Mouse (Mus musculus): ENCODE measurements around the gene Cacna2d3. TPM values are rescaled to one million over a fixed set of nuclear protein-coding genes. Genes with fewer than 3 reads are reported as not detected.

The Cacna2d3 gene
- polyA plus RNA-seq, 1 experiment from 2014 or later = 2.0 TPM

- DNase-seq (ENCODE audit: low spot score) (no peak), ATAC-seq (ENCODE audit: insufficient number of reproducible peaks, low FRiP score, low TSS enrichment, low read depth) (no peak)
- Histone ChIP-seq H3K27ac (replicated peaks; ENCODE audit: low read depth, low read length) (no peak overlapping the region), H3K27me3 (ENCODE audit: control insufficient read depth, insufficient read depth, low read length) (no peaks in the 10 kb centered on the region), H3K4me1 (ENCODE audit: control insufficient read depth, insufficient read depth, low read length) (peaks cover 4% of the 10 kb centered on the region; the same call in 1 of the 2 replicates), H3K36me3 (ENCODE audit: control insufficient read depth, insufficient read depth, low read length) (no peaks in the 10 kb centered on the region), H3K9ac (ENCODE audit: low read length) (no peak overlapping the region), H3K4me2 (ENCODE audit: low read depth, severe bottlenecking) (no peak overlapping the region), H3K9me3 (ENCODE audit: control insufficient read depth, low read length) (no peaks in the 10 kb centered on the region), H3K4me3 (ENCODE audit: low read depth, low read length) (no peak overlapping the region)
- WGBS = 45% methylated on average over 7 of the region's 7 CpGs
These were observed 636.0 kb downstream of the Cacna2d3 start for GRCm38 (mm10) chr14:29085493-29086159.

DNA sequence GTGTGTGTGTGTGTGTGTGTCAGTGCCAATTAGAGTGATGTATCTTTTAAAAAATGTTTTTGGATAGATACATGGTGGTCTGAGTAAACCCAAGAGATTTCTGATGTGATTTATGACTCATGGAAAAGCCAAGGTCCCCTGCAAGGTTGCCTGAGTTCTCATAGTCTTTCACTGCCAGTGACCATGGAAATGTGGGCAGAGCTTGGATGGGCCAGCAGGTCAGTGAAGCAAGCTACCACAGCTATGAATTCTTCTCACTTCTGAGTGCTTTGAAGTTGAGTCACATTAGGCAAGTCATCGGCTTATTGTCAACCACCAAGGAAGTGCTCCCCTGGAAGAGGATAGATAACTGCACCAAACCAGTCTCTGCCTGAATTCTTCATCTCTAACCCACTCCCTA is 639.5 kb downstream of the Cacna2d3 start:
- H3K9me3 ChIP-seq (ENCODE audit: control insufficient read depth, low read length) = no peaks in the 10 kb centered on the region
- ATAC-seq (ENCODE audit: insufficient number of reproducible peaks, low FRiP score, low TSS enrichment, low read depth) = no peak
- H3K4me1 ChIP-seq (ENCODE audit: control insufficient read depth, insufficient read depth, low read length) = peaks cover 7% of the 10 kb centered on the region
- H3K4me2 ChIP-seq (ENCODE audit: low read depth, severe bottlenecking) = no peak overlapping the region
- H3K9ac ChIP-seq (ENCODE audit: low read length) = no peak overlapping the region
- no peak overlapping the region for H3K4me3 ChIP-seq (ENCODE audit: low read depth, low read length)
- H3K36me3 ChIP-seq (ENCODE audit: control insufficient read depth, insufficient read depth, low read length) = no peaks in the 10 kb centered on the region
- no peak for DNase-seq (ENCODE audit: low spot score)
- no peaks in the 10 kb centered on the region for H3K27me3 ChIP-seq (ENCODE audit: control insufficient read depth, insufficient read depth, low read length)
- WGBS = 64% methylated on average over 1 of the region's 1 CpGs
- H3K27ac ChIP-seq (replicated peaks; ENCODE audit: low read depth, low read length) = no peak overlapping the region

DNA sequence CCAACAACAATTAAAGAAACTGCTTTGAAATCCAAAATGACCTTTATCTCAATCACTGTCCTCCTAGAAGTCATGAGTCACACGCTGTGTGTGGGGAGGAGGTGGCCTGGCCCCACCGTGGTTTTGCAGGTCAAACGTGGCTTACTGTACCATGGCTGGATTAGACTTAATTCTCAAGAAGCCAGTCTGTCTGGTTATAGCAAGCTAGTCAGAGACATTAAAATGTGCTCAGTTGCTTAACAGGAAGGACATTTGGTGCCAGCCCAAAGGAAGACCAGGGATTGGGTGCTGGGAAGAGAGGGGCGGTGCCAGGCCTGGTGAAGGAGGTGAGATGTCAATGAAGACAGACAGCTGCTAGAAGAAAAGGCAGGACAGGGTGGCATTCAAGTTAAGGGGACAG is 641.0 kb downstream of the Cacna2d3 start:
- no peak overlapping the region for H3K27ac ChIP-seq (replicated peaks; ENCODE audit: low read depth, low read length)
- WGBS = 68% methylated on average over 4 of the region's 4 CpGs
- no peaks in the 10 kb centered on the region for H3K36me3 ChIP-seq (ENCODE audit: control insufficient read depth, insufficient read depth, low read length)
- H3K9me3 ChIP-seq (ENCODE audit: control insufficient read depth, low read length) = no peaks in the 10 kb centered on the region
- no peaks in the 10 kb centered on the region for H3K27me3 ChIP-seq (ENCODE audit: control insufficient read depth, insufficient read depth, low read length)
- peaks cover 5% of the 10 kb centered on the region; the same call in 1 of the 2 replicates for H3K4me1 ChIP-seq (ENCODE audit: control insufficient read depth, insufficient read depth, low read length)
- no peak overlapping the region for H3K4me3 ChIP-seq (ENCODE audit: low read depth, low read length)
- no peak overlapping the region for H3K4me2 ChIP-seq (ENCODE audit: low read depth, severe bottlenecking)
- DNase-seq (ENCODE audit: low spot score) (no peak), ATAC-seq (ENCODE audit: insufficient number of reproducible peaks, low FRiP score, low TSS enrichment, low read depth) (no peak)
- no peak overlapping the region for H3K9ac ChIP-seq (ENCODE audit: low read length)

- H3K27ac ChIP-seq (replicated peaks; ENCODE audit: low read depth, low read length) = no peak overlapping the region
- ATAC-seq (ENCODE audit: insufficient number of reproducible peaks, low FRiP score, low TSS enrichment, low read depth) = no peak
- peaks cover 5% of the 10 kb centered on the region; the same call in 1 of the 2 replicates for H3K4me1 ChIP-seq (ENCODE audit: control insufficient read depth, insufficient read depth, low read length)
- no peaks in the 10 kb centered on the region for H3K9me3 ChIP-seq (ENCODE audit: control insufficient read depth, low read length)
- H3K4me2 ChIP-seq (ENCODE audit: low read depth, severe bottlenecking) = no peak overlapping the region
- no peak overlapping the region for H3K9ac ChIP-seq (ENCODE audit: low read length)
- no peak overlapping the region for H3K4me3 ChIP-seq (ENCODE audit: low read depth, low read length)
- 74% methylated on average over 4 of the region's 4 CpGs for WGBS
- H3K27me3 ChIP-seq (ENCODE audit: control insufficient read depth, insufficient read depth, low read length) = no peaks in the 10 kb centered on the region
- no peaks in the 10 kb centered on the region for H3K36me3 ChIP-seq (ENCODE audit: control insufficient read depth, insufficient read depth, low read length)
- DNase-seq (ENCODE audit: low spot score) = no peak
These were observed 641.4 kb downstream of the Cacna2d3 start for GRCm38 (mm10) chr14:29080228-29080627.

DNA sequence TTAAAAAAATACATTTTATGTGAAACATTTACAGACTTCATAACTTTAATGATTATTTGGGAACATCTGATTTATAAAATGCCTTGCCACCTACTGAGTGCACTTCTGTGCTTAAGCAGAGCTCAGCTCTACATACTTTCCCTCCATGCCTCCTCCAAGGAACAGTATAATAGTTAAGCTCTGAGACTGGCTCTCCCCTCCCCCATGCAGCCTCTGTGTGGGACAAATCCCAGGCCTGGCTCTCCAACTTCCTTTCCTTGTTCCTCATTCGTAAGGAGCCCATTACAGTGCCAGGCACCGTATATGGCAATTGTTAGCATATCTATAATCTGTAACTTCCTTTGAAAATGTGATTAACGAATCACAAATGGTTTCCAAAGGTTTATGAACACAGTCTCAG is 644.2 kb downstream of the Cacna2d3 start:
- Histone ChIP-seq H3K9ac (ENCODE audit: low read length) (no peak overlapping the region), H3K27ac (replicated peaks; ENCODE audit: low read depth, low read length) (no peak overlapping the region), H3K4me3 (ENCODE audit: low read depth, low read length) (no peak overlapping the region), H3K4me1 (ENCODE audit: control insufficient read depth, insufficient read depth, low read length) (peaks cover 5% of the 10 kb centered on the region; the same call in 1 of the 2 replicates), H3K27me3 (ENCODE audit: control insufficient read depth, insufficient read depth, low read length) (no peaks in the 10 kb centered on the region), H3K9me3 (ENCODE audit: control insufficient read depth, low read length) (no peaks in the 10 kb centered on the region), H3K36me3 (ENCODE audit: control insufficient read depth, insufficient read depth, low read length) (no peaks in the 10 kb centered on the region), H3K4me2 (ENCODE audit: low read depth, severe bottlenecking) (no peak overlapping the region)
- 26% methylated on average over 3 of the region's 3 CpGs for WGBS
- DNase-seq (ENCODE audit: low spot score) = peak; percentile 60
- no peak for ATAC-seq (ENCODE audit: insufficient number of reproducible peaks, low FRiP score, low TSS enrichment, low read depth)

DNA sequence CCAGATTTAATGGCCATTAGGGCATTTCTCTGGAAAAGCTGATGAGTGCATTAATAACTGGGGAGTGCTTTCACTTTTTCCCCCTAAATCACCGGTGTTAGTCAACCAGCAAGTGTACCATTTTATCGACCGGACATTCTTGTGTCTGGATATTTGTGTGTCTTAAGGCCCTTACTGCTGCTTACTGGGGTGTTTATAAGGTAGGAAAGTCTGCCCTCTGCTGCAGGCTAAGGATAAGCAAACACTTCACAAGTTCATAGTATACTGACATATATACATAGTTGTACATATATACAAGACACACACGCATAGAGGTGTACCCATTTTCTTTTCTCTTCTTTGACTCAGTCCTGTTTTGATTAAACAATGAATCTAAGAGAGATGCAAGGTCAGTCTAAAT is 647.9 kb downstream of the Cacna2d3 start:
- Histone ChIP-seq H3K9me3 (ENCODE audit: control insufficient read depth, low read length) (no peaks in the 10 kb centered on the region), H3K4me2 (ENCODE audit: low read depth, severe bottlenecking) (no peak overlapping the region), H3K4me1 (ENCODE audit: control insufficient read depth, insufficient read depth, low read length) (peaks cover 5% of the 10 kb centered on the region; the same call in 1 of the 2 replicates), H3K4me3 (ENCODE audit: low read depth, low read length) (no peak overlapping the region), H3K36me3 (ENCODE audit: control insufficient read depth, insufficient read depth, low read length) (no peaks in the 10 kb centered on the region), H3K27me3 (ENCODE audit: control insufficient read depth, insufficient read depth, low read length) (no peaks in the 10 kb centered on the region), H3K27ac (replicated peaks; ENCODE audit: low read depth, low read length) (no peak overlapping the region), H3K9ac (ENCODE audit: low read length) (no peak overlapping the region)
- 69% methylated on average over 4 of the region's 4 CpGs for WGBS
- ATAC-seq (ENCODE audit: insufficient number of reproducible peaks, low FRiP score, low TSS enrichment, low read depth) = no peak
- DNase-seq (ENCODE audit: low spot score) = no peak

DNA sequence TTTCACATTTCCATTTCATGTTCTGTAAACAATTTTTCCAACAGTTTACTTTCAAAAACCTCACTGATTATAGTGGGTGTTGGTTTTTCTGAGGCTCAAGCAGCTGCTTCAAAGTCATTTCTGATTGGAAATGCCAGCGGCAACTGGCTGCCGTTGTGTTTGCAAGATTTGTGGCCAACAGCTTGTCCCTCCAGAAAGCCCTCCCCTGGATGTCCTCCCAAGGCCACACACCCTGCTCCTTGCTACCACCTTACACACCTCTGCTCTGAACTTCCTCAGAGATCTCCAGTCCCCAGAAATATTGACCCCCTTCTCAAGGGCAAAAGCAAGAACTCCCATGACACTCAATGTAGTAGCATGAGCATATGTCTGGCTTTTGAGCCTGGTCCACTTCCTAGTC is 659.0 kb downstream of the Cacna2d3 start:
- H3K9me3 ChIP-seq (ENCODE audit: control insufficient read depth, low read length) = no peaks in the 10 kb centered on the region
- H3K4me2 ChIP-seq (ENCODE audit: low read depth, severe bottlenecking) = no peak overlapping the region
- H3K27ac ChIP-seq (replicated peaks; ENCODE audit: low read depth, low read length) = no peak overlapping the region
- no peaks in the 10 kb centered on the region for H3K36me3 ChIP-seq (ENCODE audit: control insufficient read depth, insufficient read depth, low read length)
- no peak overlapping the region for H3K4me3 ChIP-seq (ENCODE audit: low read depth, low read length)
- no peak for DNase-seq (ENCODE audit: low spot score)
- no peak overlapping the region for H3K9ac ChIP-seq (ENCODE audit: low read length)
- no peak for ATAC-seq (ENCODE audit: insufficient number of reproducible peaks, low FRiP score, low TSS enrichment, low read depth)
- no peaks in the 10 kb centered on the region for H3K27me3 ChIP-seq (ENCODE audit: control insufficient read depth, insufficient read depth, low read length)
- H3K4me1 ChIP-seq (ENCODE audit: control insufficient read depth, insufficient read depth, low read length) = no peaks in the 10 kb centered on the region
- 79% methylated on average over 2 of the region's 2 CpGs for WGBS

DNA sequence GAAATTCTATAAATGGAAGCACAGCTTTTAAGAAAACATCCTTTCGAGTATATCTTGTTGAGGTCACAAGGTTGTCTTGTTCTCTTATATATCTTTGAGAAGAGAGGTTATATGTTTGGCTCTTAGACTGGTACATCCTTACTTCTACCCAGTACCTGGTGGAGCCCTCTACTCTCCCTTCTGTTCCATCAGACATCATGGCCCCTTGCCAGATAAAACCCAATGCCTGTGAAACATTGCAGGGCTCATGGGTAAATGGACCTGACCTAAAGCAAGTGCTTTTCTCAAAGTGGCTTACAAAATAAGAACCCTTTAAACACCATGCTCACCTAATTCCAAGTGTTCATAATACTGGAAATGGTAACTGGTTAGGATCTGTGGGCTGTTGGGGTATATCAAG is 660.2 kb downstream of the Cacna2d3 start:
- no peak overlapping the region for H3K27ac ChIP-seq (replicated peaks; ENCODE audit: low read depth, low read length)
- no peak overlapping the region for H3K4me2 ChIP-seq (ENCODE audit: low read depth, severe bottlenecking)
- H3K9ac ChIP-seq (ENCODE audit: low read length) = no peak overlapping the region
- no peak overlapping the region for H3K4me3 ChIP-seq (ENCODE audit: low read depth, low read length)
- 89% methylated on average over 1 of the region's 1 CpGs for WGBS
- H3K9me3 ChIP-seq (ENCODE audit: control insufficient read depth, low read length) = no peaks in the 10 kb centered on the region
- DNase-seq (ENCODE audit: low spot score) (no peak), ATAC-seq (ENCODE audit: insufficient number of reproducible peaks, low FRiP score, low TSS enrichment, low read depth) (no peak)
- no peaks in the 10 kb centered on the region for H3K36me3 ChIP-seq (ENCODE audit: control insufficient read depth, insufficient read depth, low read length)
- H3K27me3 ChIP-seq (ENCODE audit: control insufficient read depth, insufficient read depth, low read length) = no peaks in the 10 kb centered on the region
- H3K4me1 ChIP-seq (ENCODE audit: control insufficient read depth, insufficient read depth, low read length) = no peaks in the 10 kb centered on the region

DNA sequence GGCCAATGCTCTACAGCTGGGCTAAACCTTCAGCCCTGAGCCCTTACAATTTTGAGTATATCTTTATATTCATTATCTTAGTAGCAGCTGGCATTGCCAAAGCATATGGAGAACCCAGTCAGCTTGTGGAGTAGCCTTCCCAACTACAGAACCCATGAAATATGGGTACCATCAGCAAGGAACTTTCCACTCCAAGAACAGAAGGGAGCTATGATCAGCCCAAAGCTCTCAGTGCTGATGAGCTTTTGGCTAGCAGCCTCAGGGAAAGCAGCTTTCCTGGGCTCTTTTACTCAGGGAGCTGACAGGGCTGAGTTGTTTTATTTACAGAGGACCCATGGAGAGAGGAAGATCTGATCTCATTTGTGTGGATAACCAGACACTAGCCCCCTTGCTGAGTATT is 661.0 kb downstream of the Cacna2d3 start:
- no peak overlapping the region for H3K4me2 ChIP-seq (ENCODE audit: low read depth, severe bottlenecking)
- H3K9me3 ChIP-seq (ENCODE audit: control insufficient read depth, low read length) = no peaks in the 10 kb centered on the region
- H3K27ac ChIP-seq (replicated peaks; ENCODE audit: low read depth, low read length) = no peak overlapping the region
- H3K4me1 ChIP-seq (ENCODE audit: control insufficient read depth, insufficient read depth, low read length) = no peaks in the 10 kb centered on the region
- H3K36me3 ChIP-seq (ENCODE audit: control insufficient read depth, insufficient read depth, low read length) = no peaks in the 10 kb centered on the region
- H3K27me3 ChIP-seq (ENCODE audit: control insufficient read depth, insufficient read depth, low read length) = no peaks in the 10 kb centered on the region
- H3K4me3 ChIP-seq (ENCODE audit: low read depth, low read length) = no peak overlapping the region
- no peak overlapping the region for H3K9ac ChIP-seq (ENCODE audit: low read length)
- ATAC-seq (ENCODE audit: insufficient number of reproducible peaks, low FRiP score, low TSS enrichment, low read depth) (no peak), DNase-seq (ENCODE audit: low spot score) (no peak)
